Mouse (Mus musculus) myocyte (in vitro differentiated cells): ENCODE data around the gene Rab19.

ENCODE experiments used
- MYOG ChIP-seq, 3 experiments: IDR thresholded peaks; one replicate each; pipeline ENCODE4 v1.6.1; 2011; ENCODE audit warnings: control low read depth in 2 of 3, low read depth in 2 of 3, mild to moderate bottlenecking in 2 of 3; ENCODE audit not compliant: insufficient read length in 2 of 3, control insufficient read depth in 1 of 3, insufficient read depth in 1 of 3
- POLR2A ChIP-seq: IDR thresholded peaks from one replicate; pipeline ENCODE4 v1.6.1; 2011; ENCODE audit warnings: low read depth, mild to moderate bottlenecking, control low read depth, moderate library complexity; ENCODE audit not compliant: insufficient read length
- POLR2AphosphoS2 ChIP-seq: IDR thresholded peaks from one replicate; pipeline ENCODE4 v1.6.1; 2011; ENCODE audit warnings: low read depth, control low read depth; ENCODE audit not compliant: insufficient read length
- SRF ChIP-seq: IDR thresholded peaks from one replicate; pipeline ENCODE4 v1.6.1; 2011; ENCODE audit warnings: low read depth; ENCODE audit not compliant: control insufficient read depth, insufficient read length
- TCF12 ChIP-seq: IDR thresholded peaks from one replicate; pipeline ENCODE4 v1.6.1; 2011; ENCODE audit warnings: mild to moderate bottlenecking, control low read depth; ENCODE audit not compliant: poor library complexity, insufficient read depth, severe bottlenecking

GRCm38 (mm10) chr6:39377311-39377827 is 3.6 kb upstream of the Rab19 start, which contains the start of gene Slc37a3:
- TF ChIP-seq POLR2A (peak; percentile 77), TCF12 (no peak), MYOG (IDR thresholded peaks at IDR 0.05; ENCODE audit: control insufficient read depth in 1 of 3, insufficient read depth in 1 of 3, insufficient read length in 2 of 3, low read depth in 2 of 3) (peak in 2 of 3 experiments; percentile 34 to 44), SRF (no peak), POLR2AphosphoS2 (peak; percentile 38)
